Mouse (Mus musculus): Measurements from ENCODE around the gene Dpep2nb. TPM values are rescaled to one million over a fixed set of nuclear protein-coding genes. Genes with fewer than 3 reads are reported as not detected.

The Dpep2nb gene
- polyA plus RNA-seq, 1 experiment, result not detected

DNA sequence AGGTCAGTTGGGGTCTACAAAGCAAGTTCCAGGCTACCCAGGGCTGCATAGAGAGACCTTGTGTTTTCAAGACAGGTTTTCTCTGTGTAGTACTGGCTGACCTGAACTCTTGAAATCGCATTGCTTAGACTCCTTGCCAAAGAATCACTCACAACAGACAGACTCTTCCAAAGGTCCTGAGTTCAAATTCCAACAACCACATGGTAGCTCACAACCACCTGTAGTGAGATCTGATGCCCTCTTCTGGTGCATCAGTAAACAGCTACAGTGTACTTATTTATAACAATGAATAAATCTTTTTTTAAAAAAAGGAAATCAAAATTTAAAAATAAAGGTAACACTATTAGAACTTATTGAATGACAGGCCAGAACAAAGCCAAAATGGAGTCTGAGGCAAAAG lies 24.6 kb downstream of the Dpep2nb start:
- no peak for TF ChIP-seq CTCF (IDR thresholded peaks at IDR 0.05; ENCODE audit: control insufficient read depth, insufficient read depth, low read length)
- H3K4me3 ChIP-seq (replicated peaks; ENCODE audit: control insufficient read depth, low read depth, low read length), result no peak overlapping the region
- 95% methylated on average over 1 of the region's 1 CpGs for WGBS

DNA sequence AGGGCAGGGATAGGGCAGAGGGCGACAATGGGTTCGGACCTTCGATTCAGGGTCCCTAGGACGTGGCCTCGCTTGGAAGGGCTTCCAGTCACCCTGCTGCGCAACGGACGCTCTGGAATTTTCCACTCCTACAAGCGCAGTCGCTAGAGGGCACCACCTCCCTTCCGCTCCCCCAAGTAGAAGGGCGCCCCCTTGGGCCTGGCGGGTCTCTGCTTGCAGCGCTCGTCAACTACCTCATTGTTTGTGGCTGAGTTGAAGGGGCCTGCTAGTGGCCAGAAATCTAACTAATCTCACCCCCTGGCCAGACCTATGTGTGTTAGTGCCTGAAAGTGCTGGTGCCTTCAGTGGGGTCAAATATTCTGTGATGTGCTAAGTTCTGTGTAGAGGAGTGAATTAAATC lies 26.4 kb downstream of the Dpep2nb start, which contains the start of gene Dpep3:
Gene Dpep3, minus strand, starts transcription at position 105 of the 400 bp plus-strand sequence.
- peaks cover 2% of the 10 kb centered on the region for H3K4me1 ChIP-seq (ENCODE audit: control insufficient read depth, insufficient read depth, low read length)
- H3K4me3 ChIP-seq (replicated peaks; ENCODE audit: control insufficient read depth, low read depth, low read length), result no peak within 1 kb of the TSS
- TF ChIP-seq CTCF (IDR thresholded peaks at IDR 0.05; ENCODE audit: control insufficient read depth, insufficient read depth, low read length) (no peak), POLR2A (IDR thresholded peaks at IDR 0.05; ENCODE audit: borderline replicate concordance, control insufficient read depth, low read depth, low read length) (no peak)
- WGBS, result 90% methylated on average over 15 of the region's 15 CpGs
- no peak within 1 kb of the TSS for H3K27ac ChIP-seq (ENCODE audit: control insufficient read depth, insufficient read depth, low read depth, low read length, poor library complexity)

More for the DNA sequence above, 24.6 kb downstream of the Dpep2nb start:
- Histone ChIP-seq H3K4me1 (ENCODE audit: control insufficient read depth, insufficient read depth, low read length) (peaks cover 2% of the 10 kb centered on the region), H3K27ac (ENCODE audit: control insufficient read depth, insufficient read depth, low read depth, low read length, poor library complexity) (no peak overlapping the region)

DNA sequence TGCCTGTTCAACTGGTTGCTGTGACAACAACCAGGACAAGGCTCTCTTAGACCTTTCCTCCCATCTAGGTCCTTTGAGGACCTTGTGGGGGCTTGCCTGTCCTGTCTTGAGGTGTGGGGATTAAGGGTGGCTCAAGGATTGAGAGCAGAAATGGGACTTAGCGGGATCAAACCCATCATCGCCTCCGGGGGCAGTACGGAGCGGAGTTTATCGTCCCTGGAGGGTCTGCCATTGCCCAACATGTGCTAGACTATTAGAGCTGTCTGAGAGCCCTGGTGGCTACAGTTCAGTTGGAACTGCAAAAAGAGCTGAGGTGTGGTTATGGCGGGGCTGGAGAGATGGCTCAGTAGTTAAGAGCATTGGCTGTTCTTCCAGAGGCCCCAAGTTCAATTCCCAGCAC lies 30.4 kb downstream of the Dpep2nb start:
- H3K27ac ChIP-seq (ENCODE audit: control insufficient read depth, insufficient read depth, low read depth, low read length, poor library complexity), result no peak overlapping the region
- WGBS, result 74% methylated on average over 7 of the region's 7 CpGs
- TF ChIP-seq CTCF (IDR thresholded peaks at IDR 0.05; ENCODE audit: control insufficient read depth, insufficient read depth, low read length) (no peak), POLR2A (IDR thresholded peaks at IDR 0.05; ENCODE audit: borderline replicate concordance, control insufficient read depth, low read depth, low read length) (no peak)
- H3K4me1 ChIP-seq (ENCODE audit: control insufficient read depth, insufficient read depth, low read length), result no peaks in the 10 kb centered on the region; the same call in 1 of the 2 replicates
- H3K4me3 ChIP-seq (replicated peaks; ENCODE audit: control insufficient read depth, low read depth, low read length), result no peak overlapping the region

DNA sequence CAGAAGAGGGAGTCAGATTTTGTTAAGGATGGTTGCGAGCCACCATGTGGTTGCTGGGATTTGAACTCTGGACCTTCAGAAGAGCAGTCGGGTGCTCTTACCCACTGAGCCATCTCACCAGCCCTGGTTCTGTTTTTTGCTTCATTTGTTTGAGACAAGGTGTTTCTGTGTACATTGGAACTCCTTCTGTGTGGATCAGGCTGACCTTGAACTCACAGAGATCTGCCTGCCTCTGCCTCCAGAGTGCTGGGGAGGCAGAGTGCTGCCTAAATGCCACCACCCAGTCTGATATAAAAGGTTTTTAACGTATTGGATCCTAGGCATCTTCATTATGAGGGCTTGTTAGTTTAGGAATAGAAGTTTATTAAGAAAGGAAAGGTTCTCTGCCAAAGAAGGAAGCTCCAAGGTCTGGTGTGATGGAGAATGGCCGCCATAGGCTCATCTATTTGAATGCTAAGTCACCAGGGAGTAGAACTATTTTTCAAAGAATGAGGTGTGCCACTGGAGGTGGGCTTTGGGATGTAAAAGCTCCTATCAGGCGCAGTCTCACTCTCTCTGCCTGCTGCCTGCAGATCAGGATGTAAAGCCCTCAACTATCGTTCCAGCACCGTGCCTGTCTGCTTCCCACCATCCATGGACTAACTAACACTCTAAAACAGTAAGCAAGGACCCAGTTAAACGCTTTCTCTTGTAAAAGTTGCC lies 34.6 kb downstream of the Dpep2nb start:
- Histone ChIP-seq H3K27ac (ENCODE audit: control insufficient read depth, insufficient read depth, low read depth, low read length, poor library complexity) (no peak overlapping the region), H3K4me1 (ENCODE audit: control insufficient read depth, insufficient read depth, low read length) (no peaks in the 10 kb centered on the region), H3K4me3 (replicated peaks; ENCODE audit: control insufficient read depth, low read depth, low read length) (no peak overlapping the region)
- TF ChIP-seq POLR2A (IDR thresholded peaks at IDR 0.05; ENCODE audit: borderline replicate concordance, control insufficient read depth, low read depth, low read length) (no peak), CTCF (IDR thresholded peaks at IDR 0.05; ENCODE audit: control insufficient read depth, insufficient read depth, low read length) (no peak)
- 82% methylated on average over 8 of the region's 8 CpGs for WGBS

DNA sequence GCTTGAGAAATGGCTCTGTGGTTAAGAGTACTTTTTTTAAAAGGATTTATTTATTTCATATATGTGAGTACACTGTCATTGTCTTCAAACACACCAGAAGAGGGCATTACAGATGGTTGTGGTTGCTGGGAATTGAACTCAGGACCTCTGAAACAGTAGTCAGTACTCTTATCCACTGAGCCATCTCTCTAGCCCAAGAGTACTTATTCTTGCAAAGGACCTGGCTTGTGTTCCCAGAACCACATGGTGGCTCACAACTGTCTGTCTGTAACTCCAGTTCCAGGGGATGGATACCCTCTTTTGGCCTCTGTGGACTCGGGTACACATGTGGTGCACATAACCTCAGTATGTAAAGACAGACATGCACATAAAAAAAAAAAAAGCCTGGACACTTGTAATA lies 36.4 kb downstream of the Dpep2nb start:
- 70% methylated on average over 1 of the region's 1 CpGs for WGBS
- no peak overlapping the region for H3K27ac ChIP-seq (ENCODE audit: control insufficient read depth, insufficient read depth, low read depth, low read length, poor library complexity)
- no peak overlapping the region for H3K4me3 ChIP-seq (replicated peaks; ENCODE audit: control insufficient read depth, low read depth, low read length)
- TF ChIP-seq CTCF (IDR thresholded peaks at IDR 0.05; ENCODE audit: control insufficient read depth, insufficient read depth, low read length), result no peak
- TF ChIP-seq POLR2A (IDR thresholded peaks at IDR 0.05; ENCODE audit: borderline replicate concordance, control insufficient read depth, low read depth, low read length), result no peak
- peaks cover 2% of the 10 kb centered on the region; the same call in 1 of the 2 replicates for H3K4me1 ChIP-seq (ENCODE audit: control insufficient read depth, insufficient read depth, low read length)

DNA sequence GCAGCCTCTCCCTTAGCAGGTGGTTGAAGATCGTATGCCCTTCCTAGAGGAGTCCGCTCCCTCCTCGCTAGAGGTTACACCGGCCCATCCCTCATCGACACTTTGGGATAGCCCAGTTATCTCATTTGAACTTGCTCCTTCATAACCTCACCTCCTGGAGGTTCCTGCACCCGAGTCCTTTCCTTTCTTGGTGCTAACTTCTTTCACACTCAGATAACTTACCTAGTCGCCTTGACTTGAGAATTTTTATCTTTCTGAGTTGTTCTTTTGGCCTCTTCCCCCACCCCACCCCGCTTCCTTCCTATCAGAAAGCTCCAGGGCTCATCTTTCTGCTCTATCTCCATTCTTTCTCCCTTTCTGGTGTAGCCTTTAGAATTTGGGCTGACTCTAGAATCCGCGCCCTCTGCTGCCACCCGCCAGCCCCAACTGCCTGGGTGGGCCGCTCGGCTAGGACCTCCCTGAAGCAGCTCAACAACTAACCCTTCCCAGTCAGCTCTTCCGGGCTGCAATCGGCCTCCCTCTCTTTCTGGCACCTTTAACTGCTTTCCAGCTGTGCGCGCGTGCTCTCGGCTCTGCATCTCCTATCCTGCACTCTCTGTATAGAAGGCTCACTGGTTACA lies 39.0 kb downstream of the Dpep2nb start:
- no peak for TF ChIP-seq POLR2A (IDR thresholded peaks at IDR 0.05; ENCODE audit: borderline replicate concordance, control insufficient read depth, low read depth, low read length)
- TF ChIP-seq CTCF (IDR thresholded peaks at IDR 0.05; ENCODE audit: control insufficient read depth, insufficient read depth, low read length), result no peak
- 12% methylated on average over 19 of the region's 19 CpGs for WGBS
- peaks cover 2% of the 10 kb centered on the region; the same call in 1 of the 2 replicates for H3K4me1 ChIP-seq (ENCODE audit: control insufficient read depth, insufficient read depth, low read length)
- H3K4me3 ChIP-seq (replicated peaks; ENCODE audit: control insufficient read depth, low read depth, low read length), result peak overlapping the region; percentile 18
- H3K27ac ChIP-seq (ENCODE audit: control insufficient read depth, insufficient read depth, low read depth, low read length, poor library complexity), result peak overlapping the region; percentile 70

DNA sequence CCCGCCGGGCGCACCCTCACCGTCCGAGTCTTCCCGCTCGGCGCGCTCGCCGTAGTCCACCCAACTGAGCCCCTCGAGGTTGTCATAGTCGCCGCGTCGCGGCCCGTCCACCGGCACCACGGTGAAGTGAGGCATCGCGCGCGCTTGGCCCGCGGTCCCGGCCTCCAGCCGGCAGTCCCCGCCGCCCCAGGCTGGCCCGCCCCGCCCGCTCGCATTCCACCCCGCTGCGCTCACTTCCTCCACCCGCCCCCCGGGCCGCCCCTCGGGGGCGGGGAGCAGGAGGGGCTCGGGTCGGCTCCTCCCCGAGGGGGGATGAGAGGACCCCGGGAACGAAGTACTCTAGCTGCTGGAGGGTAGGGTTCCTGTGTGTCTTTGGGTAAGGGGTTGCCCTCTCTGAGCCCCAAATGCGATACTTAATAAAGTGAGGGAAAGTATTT lies 39.9 kb downstream of the Dpep2nb start, which contains the start of gene Slc12a4:
Gene Slc12a4, minus strand, starts transcription at position 193 of the 437 bp plus-strand sequence.
- peak within 1 kb of the TSS; percentile 78 for H3K4me3 ChIP-seq (replicated peaks; ENCODE audit: control insufficient read depth, low read depth, low read length)
- under 1% methylated on average over 47 of the region's 47 CpGs for WGBS
- no peak for TF ChIP-seq CTCF (IDR thresholded peaks at IDR 0.05; ENCODE audit: control insufficient read depth, insufficient read depth, low read length)
- TF ChIP-seq POLR2A (IDR thresholded peaks at IDR 0.05; ENCODE audit: borderline replicate concordance, control insufficient read depth, low read depth, low read length), result peak; percentile 53; the same call in 1 of the 2 replicates
- H3K27ac ChIP-seq (ENCODE audit: control insufficient read depth, insufficient read depth, low read depth, low read length, poor library complexity), result peak within 1 kb of the TSS; percentile 70
- peaks cover 2% of the 10 kb centered on the region; the same call in 1 of the 2 replicates for H3K4me1 ChIP-seq (ENCODE audit: control insufficient read depth, insufficient read depth, low read length)

DNA sequence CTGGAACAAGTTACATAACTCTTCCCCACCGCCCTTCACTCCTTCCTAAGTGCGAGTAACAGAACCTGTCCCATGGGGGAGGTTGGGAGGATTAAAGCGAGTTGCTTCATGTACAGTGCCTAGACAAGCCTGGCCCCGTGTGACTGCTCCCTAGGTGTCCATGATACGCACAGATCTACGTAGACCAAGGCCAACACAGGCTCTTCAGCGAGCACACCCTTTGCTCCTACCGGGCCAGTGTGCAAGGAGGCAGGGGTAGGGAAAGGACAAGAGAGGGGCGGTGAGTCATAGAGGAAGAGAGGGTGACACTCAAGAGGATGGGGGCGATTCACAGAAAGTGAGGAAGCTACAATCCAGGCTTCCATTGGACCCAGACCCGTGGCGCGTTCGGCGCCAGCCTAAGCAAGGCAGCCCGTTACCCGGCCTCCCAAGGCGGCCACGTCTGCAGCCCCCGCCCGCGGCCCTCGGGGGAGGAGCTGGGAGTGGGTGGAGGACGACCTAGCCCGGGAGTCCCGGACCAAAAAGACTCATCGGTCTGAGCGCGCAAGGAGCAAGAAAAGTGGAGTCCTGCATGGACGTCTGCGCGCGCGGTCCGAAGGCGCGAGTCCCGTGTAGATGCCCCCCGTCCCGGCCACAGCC lies 40.4 kb downstream of the Dpep2nb start:
- 3% methylated on average over 40 of the region's 40 CpGs for WGBS
- peaks cover 2% of the 10 kb centered on the region; the same call in 1 of the 2 replicates for H3K4me1 ChIP-seq (ENCODE audit: control insufficient read depth, insufficient read depth, low read length)
- peak overlapping the region; percentile 61; the same call in 1 of the 2 replicates for H3K27ac ChIP-seq (ENCODE audit: control insufficient read depth, insufficient read depth, low read depth, low read length, poor library complexity)
- H3K4me3 ChIP-seq (replicated peaks; ENCODE audit: control insufficient read depth, low read depth, low read length), result peak overlapping the region; percentile 78
- TF ChIP-seq POLR2A (IDR thresholded peaks at IDR 0.05; ENCODE audit: borderline replicate concordance, control insufficient read depth, low read depth, low read length) (no peak), CTCF (IDR thresholded peaks at IDR 0.05; ENCODE audit: control insufficient read depth, insufficient read depth, low read length) (no peak)
